Mouse (Mus musculus): ENCODE results near the gene Tubb1. TPM values are rescaled to one million over a fixed set of nuclear protein-coding genes. Genes with fewer than 3 reads are reported as not detected.
A peak's percentile ranks its signal among the peaks of the same experiment; 100 is the strongest.

Gene Tubb1
- polyA plus RNA-seq, 1 experiment from 2014 or later: 5.2 TPM

DNA sequence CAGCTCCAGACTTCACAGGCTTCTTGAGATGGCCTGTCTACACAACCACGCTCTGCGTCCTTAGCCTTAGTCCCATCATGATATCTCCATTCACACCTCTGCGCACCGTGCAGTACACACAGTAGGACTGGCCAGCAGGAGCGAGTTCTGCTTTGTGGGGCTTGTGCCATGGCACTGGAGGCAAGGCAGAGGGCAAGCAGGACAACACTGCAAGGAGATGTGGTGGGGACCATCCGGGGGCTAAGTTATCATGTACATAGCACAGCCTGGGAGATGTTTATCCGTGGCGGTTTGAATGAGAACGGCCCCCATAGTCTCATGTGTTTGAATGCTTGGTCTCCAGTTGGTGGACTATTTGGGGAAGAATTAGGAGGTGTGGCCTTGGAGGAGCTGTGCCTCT is 15.6 kb upstream of the Tubb1 start:
- WGBS: 91% methylated on average over 9 of the region's 9 CpGs

DNA sequence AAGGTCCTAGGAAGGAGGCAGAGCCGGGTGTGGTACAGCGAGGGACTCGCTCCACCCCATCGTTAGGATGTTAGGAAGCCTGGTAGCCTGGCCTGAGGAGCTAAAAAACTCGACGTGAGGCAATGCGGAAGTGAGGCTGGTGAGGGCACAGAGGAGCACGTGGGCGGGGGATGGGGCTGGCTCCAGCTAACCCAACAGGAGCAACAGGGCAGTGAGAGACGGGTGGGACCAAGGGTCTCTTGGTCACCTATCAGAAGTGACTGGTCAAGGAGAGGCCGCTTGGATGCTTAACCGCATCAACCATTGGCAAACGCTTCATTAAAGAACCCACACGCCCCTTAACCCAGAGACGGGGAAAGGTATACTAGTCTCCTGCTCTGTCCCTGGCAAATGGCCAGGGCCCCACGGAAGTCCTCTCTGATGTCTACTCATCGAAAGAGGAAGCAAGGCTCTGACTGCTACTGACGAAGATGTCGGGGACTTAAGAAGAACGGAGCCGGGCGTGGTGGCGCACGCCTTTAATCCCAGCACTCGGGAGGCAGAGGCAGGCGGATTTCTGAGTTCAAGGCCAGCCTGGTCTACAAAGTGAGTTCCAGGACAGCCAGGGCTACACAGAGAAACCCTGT is 14.3 kb upstream of the Tubb1 start:
- Histone ChIP-seq H3K36me3 (peaks cover 34% of the 10 kb centered on the region), H3K9me3 (no peaks in the 10 kb centered on the region), H3K9ac (no peak overlapping the region), H3K4me1 (peaks cover 22% of the 10 kb centered on the region), H3K4me3 (no peak overlapping the region), H3K27ac (replicated peaks) (no peak overlapping the region), H3K27me3 (replicated peaks) (no peaks in the 10 kb centered on the region), H3K4me2 (no peak overlapping the region)
- WGBS: 86% methylated on average over 26 of the region's 26 CpGs
- ATAC-seq (ENCODE audit: extremely low read depth, insufficient number of reproducible peaks, low FRiP score, low TSS enrichment): no peak

More for the DNA sequence above, 15.6 kb upstream of the Tubb1 start:
- no peaks in the 10 kb centered on the region for H3K27me3 ChIP-seq (replicated peaks)
- H3K4me1 ChIP-seq: peaks cover 22% of the 10 kb centered on the region
- no peak overlapping the region for H3K4me2 ChIP-seq
- H3K36me3 ChIP-seq: peaks cover 42% of the 10 kb centered on the region
- ATAC-seq (ENCODE audit: extremely low read depth, insufficient number of reproducible peaks, low FRiP score, low TSS enrichment): no peak
- H3K9me3 ChIP-seq: no peaks in the 10 kb centered on the region
- no peak overlapping the region for H3K9ac ChIP-seq
- no peak overlapping the region for H3K4me3 ChIP-seq
- H3K27ac ChIP-seq (replicated peaks): no peak overlapping the region

DNA sequence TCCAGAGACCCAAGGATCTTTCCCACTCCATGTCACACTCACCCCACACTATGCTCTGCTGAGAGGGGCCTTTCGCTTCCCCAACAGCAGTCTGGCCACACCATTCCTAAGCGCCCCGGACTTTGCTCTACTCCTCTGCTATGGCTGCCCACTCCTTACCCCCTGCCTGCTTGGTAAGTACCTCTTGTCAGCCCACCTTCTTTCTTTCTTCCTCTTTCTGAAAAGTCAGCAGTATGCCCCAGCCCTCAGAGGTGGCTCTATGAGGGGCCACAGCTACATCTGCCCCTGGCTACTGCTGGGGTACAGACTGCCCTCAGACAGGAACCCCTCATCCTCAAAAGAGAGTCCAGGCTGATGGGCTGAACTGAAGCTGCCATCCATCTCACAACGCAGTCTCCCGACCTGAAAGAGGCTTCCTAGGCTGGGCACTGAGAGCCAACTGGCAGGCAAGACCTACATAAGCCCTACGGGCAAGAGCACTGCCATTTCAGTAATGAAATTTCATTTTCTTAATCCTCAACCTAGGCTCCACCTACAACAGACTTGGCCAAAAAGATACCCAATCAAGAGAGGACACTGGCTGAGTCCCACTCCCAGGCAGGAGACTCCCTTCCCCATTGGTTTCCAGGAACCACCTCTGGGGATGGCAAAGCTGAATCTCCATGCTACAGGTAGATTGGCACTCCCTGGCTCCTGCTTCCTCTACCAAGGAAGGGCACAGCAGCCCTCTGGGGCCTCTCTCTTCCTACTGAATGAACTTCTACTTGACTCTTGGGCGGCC is 13.4 kb upstream of the Tubb1 start:
- H3K4me2 ChIP-seq: peak overlapping the region; percentile 14; the same call in 1 of the 2 replicates
- H3K9ac ChIP-seq: no peak overlapping the region
- no peak overlapping the region for H3K4me3 ChIP-seq
- H3K36me3 ChIP-seq: peaks cover 30% of the 10 kb centered on the region
- ATAC-seq (ENCODE audit: extremely low read depth, insufficient number of reproducible peaks, low FRiP score, low TSS enrichment): no peak
- no peaks in the 10 kb centered on the region for H3K27me3 ChIP-seq (replicated peaks)
- peaks cover 28% of the 10 kb centered on the region for H3K4me1 ChIP-seq
- H3K9me3 ChIP-seq: no peaks in the 10 kb centered on the region
- 94% methylated on average over 7 of the region's 7 CpGs for WGBS
- H3K27ac ChIP-seq (replicated peaks): no peak overlapping the region

DNA sequence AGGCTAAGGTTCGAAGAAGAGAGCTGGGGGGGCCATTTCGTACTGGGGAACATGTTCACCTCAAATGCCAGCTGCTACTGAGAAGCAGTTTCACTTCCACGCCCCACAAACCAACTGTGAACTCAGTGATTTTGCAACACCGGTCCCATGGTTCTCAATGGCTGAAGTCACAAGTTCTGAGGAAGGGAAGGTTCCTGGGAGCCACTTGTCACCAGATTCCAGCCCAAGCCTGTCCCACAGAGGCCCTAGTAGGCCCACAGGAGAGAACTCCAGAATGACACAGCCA is 12.9 kb upstream of the Tubb1 start:
- Histone ChIP-seq H3K9me3 (no peaks in the 10 kb centered on the region), H3K27ac (replicated peaks) (no peak overlapping the region), H3K27me3 (replicated peaks) (no peaks in the 10 kb centered on the region), H3K4me1 (peaks cover 33% of the 10 kb centered on the region), H3K9ac (0 out of 2 replicates have a peak overlapping the region, but pooled peaks have one; percentile 82), H3K4me2 (peak overlapping the region; percentile 88), H3K4me3 (peak overlapping the region; percentile 75), H3K36me3 (peaks cover 26% of the 10 kb centered on the region)
- 91% methylated on average over 4 of the region's 4 CpGs for WGBS
- no peak for ATAC-seq (ENCODE audit: extremely low read depth, insufficient number of reproducible peaks, low FRiP score, low TSS enrichment)

GRCm38 (mm10) chr2:174438181-174438580 is 12.3 kb upstream of the Tubb1 start:
- H3K27me3 ChIP-seq (replicated peaks): no peaks in the 10 kb centered on the region
- peak overlapping the region; percentile 82 for H3K9ac ChIP-seq
- H3K4me1 ChIP-seq: peaks cover 37% of the 10 kb centered on the region
- H3K36me3 ChIP-seq: peaks cover 20% of the 10 kb centered on the region
- 67% methylated on average over 11 of the region's 11 CpGs for WGBS
- H3K4me2 ChIP-seq: peak overlapping the region; percentile 88
- H3K9me3 ChIP-seq: no peaks in the 10 kb centered on the region
- no peak for ATAC-seq (ENCODE audit: extremely low read depth, insufficient number of reproducible peaks, low FRiP score, low TSS enrichment)
- peak overlapping the region; percentile 75 for H3K4me3 ChIP-seq
- H3K27ac ChIP-seq (replicated peaks): no peak overlapping the region

DNA sequence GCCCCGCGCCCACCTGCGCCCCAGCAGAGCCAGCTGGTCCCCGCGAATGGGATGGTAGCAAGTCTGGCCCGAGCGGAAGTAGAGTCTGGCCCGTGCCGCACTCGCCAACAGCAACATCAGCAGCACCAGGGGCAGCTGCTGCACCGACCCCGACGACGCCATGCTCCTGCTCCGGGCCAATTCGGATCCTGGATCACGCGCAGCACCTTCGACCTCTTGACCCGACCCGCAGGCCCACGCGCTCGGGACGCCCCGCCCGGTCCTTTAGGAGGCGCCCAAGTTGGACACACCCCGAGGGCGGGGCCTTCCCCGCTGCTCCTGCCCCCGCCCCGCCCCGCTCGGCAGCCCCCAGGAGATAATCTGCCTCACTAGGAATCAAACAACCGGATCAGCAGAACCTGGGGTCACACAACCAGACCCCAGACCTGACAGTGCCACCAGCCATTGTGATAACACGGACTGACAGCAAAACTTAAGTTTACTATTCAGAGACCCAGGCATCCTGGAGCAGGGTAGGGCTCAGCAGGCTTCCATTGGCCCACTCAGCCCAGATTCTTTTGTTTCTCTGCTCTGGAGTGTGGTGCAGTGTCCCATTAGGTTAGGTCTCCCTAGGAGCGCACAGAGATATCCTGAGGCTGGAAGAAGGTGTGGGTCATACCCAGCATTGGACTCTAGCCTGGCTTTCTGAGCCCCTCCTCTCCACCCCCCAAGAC is 11.6 kb upstream of the Tubb1 start, which contains the start of gene Ctsz:
TSS of gene Ctsz (minus strand) at position 303 of the 713 bp plus-strand sequence.
- WGBS: 1% methylated on average over 34 of the region's 38 CpGs
- H3K9me3 ChIP-seq: no peaks in the 10 kb centered on the region
- peak within 1 kb of the TSS; percentile 88 for H3K4me2 ChIP-seq
- peaks cover 14% of the 10 kb centered on the region for H3K36me3 ChIP-seq
- H3K4me3 ChIP-seq: peak within 1 kb of the TSS; percentile 75
- ATAC-seq (ENCODE audit: extremely low read depth, insufficient number of reproducible peaks, low FRiP score, low TSS enrichment): peak; percentile 68
- peaks cover 39% of the 10 kb centered on the region for H3K4me1 ChIP-seq
- peak within 1 kb of the TSS; percentile 82 for H3K9ac ChIP-seq
- no peak within 1 kb of the TSS for H3K27ac ChIP-seq (replicated peaks)
- no peaks in the 10 kb centered on the region for H3K27me3 ChIP-seq (replicated peaks)

DNA sequence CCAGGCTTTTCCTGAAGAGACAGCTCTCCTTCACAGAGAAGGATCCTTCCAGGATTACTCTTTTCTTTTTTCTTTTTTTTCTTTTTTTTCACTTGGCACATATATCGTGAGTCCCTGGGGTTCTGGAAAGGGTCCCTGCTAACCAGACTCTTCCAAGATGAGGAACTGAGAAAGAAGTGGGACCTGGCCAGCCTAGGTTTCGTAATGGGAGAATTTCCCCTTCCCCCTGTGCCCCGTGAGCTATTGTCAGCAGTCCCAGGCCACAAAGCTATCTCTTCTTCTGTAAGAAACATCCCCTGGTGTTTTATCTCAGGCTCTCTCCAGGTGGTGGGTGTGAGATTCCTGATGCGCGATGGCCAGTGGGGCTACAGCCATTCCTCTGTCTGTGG is 11.1 kb upstream of the Tubb1 start:
- Histone ChIP-seq H3K27me3 (replicated peaks) (no peaks in the 10 kb centered on the region), H3K9me3 (no peaks in the 10 kb centered on the region), H3K9ac (peak overlapping the region; percentile 82), H3K27ac (replicated peaks) (no peak overlapping the region), H3K36me3 (peaks cover 14% of the 10 kb centered on the region), H3K4me2 (peak overlapping the region; percentile 88), H3K4me3 (peak overlapping the region; percentile 75; the same call in 1 of the 2 replicates), H3K4me1 (peaks cover 39% of the 10 kb centered on the region)
- WGBS: 29% methylated on average over 5 of the region's 5 CpGs
- no peak for ATAC-seq (ENCODE audit: extremely low read depth, insufficient number of reproducible peaks, low FRiP score, low TSS enrichment)

- Histone ChIP-seq H3K9ac (no peak overlapping the region), H3K4me1 (peaks cover 39% of the 10 kb centered on the region), H3K4me3 (no peak overlapping the region), H3K36me3 (peaks cover 9% of the 10 kb centered on the region), H3K27me3 (replicated peaks) (no peaks in the 10 kb centered on the region), H3K9me3 (no peaks in the 10 kb centered on the region), H3K4me2 (no peak overlapping the region), H3K27ac (replicated peaks) (no peak overlapping the region)
- WGBS: 81% methylated on average over 9 of the region's 9 CpGs
- ATAC-seq (ENCODE audit: extremely low read depth, insufficient number of reproducible peaks, low FRiP score, low TSS enrichment): no peak
Observed at GRCm38 (mm10) chr2:174439961-174440360, 10.5 kb upstream of the Tubb1 start.

- Histone ChIP-seq H3K27me3 (replicated peaks) (no peaks in the 10 kb centered on the region), H3K4me1 (peaks cover 39% of the 10 kb centered on the region), H3K4me3 (no peak overlapping the region), H3K9ac (no peak overlapping the region), H3K4me2 (no peak overlapping the region), H3K36me3 (no peaks in the 10 kb centered on the region), H3K9me3 (no peaks in the 10 kb centered on the region), H3K27ac (replicated peaks) (no peak overlapping the region)
- WGBS: 59% methylated on average over 4 of the region's 4 CpGs
- no peak for ATAC-seq (ENCODE audit: extremely low read depth, insufficient number of reproducible peaks, low FRiP score, low TSS enrichment)
Observed at GRCm38 (mm10) chr2:174441898-174442297, 8.6 kb upstream of the Tubb1 start.

DNA sequence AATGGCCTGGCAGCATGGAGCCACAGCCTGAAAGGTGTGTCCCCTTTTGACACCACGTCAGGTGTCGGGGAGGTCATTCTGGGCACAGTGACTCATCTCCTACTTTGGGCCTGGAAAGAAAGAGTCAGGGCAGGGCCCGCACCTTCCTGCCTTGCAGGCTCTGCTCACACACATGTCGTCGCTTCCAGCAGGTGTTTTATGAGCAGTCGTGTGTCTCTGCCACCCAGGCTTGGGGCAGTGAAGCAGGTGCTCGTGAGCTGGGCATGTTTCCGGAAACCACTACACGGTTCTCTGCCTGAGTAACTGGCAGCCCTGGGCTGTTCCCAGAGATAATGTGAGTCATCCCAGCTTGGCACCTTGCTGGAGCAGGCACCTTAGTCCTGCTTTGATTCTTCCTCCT is 8.0 kb upstream of the Tubb1 start:
- ATAC-seq (ENCODE audit: extremely low read depth, insufficient number of reproducible peaks, low FRiP score, low TSS enrichment): no peak
- H3K9me3 ChIP-seq: no peaks in the 10 kb centered on the region
- H3K27me3 ChIP-seq (replicated peaks): no peaks in the 10 kb centered on the region
- H3K4me1 ChIP-seq: peaks cover 38% of the 10 kb centered on the region
- no peak overlapping the region for H3K4me2 ChIP-seq
- no peak overlapping the region for H3K9ac ChIP-seq
- no peaks in the 10 kb centered on the region for H3K36me3 ChIP-seq
- 61% methylated on average over 9 of the region's 9 CpGs for WGBS
- H3K27ac ChIP-seq (replicated peaks): peak overlapping the region; percentile 12
- no peak overlapping the region for H3K4me3 ChIP-seq

- 50% methylated on average over 2 of the region's 2 CpGs for WGBS
- no peak overlapping the region for H3K4me3 ChIP-seq
- ATAC-seq (ENCODE audit: extremely low read depth, insufficient number of reproducible peaks, low FRiP score, low TSS enrichment): no peak
Observed at GRCm38 (mm10) chr2:174443046-174443445, 7.4 kb upstream of the Tubb1 start.

More at GRCm38 (mm10) chr2:174443046-174443445, 7.4 kb upstream of the Tubb1 start:
- Histone ChIP-seq H3K27ac (replicated peaks) (peak overlapping the region; percentile 12; the same call in 1 of the 2 replicates), H3K4me2 (no peak overlapping the region), H3K36me3 (no peaks in the 10 kb centered on the region), H3K4me1 (peaks cover 32% of the 10 kb centered on the region), H3K9ac (no peak overlapping the region), H3K9me3 (no peaks in the 10 kb centered on the region), H3K27me3 (replicated peaks) (no peaks in the 10 kb centered on the region)

Data from heart, embryonic 13.5 days (tissue).